Mouse (Mus musculus) B cell, adult (primary cell): ENCODE results near the gene Drd2. TPM values are rescaled to one million over a fixed set of nuclear protein-coding genes. Genes with fewer than 3 reads are reported as not detected.

Experiments
- total RNA-seq: library from RNA; stranded (reverse); gene quantifications from 4 replicates; pipeline ENCODE4 v1.2.4, GENCODE M21; 2023; ENCODE audit not compliant: inconsistent age

Gene Drd2
- not detected in 4 replicates for total RNA-seq

GRCm38 (mm10) chr9:49340136-49341043 lies at the start of gene Drd2:
TSS of gene Drd2 (plus strand) at chr9:49340627.

GRCm38 (mm10) chr9:49426921-49427320 lies 86.5 kb downstream of the Drd2 start, which contains the start of gene Ankk1:
TSS of gene Ankk1 (minus strand) at chr9:49427021.

Other genes starting within 250 kb of the Drd2 start
- gene Gm4894, start 90.1 kb upstream of the Drd2 start, total RNA-seq = not detected in 4 replicates
- gene Ankk1, start 86.4 kb downstream of the Drd2 start, total RNA-seq = not detected in 4 replicates
- not detected in 4 replicates for gene Ttc12, start 145.6 kb downstream of the Drd2 start, total RNA-seq